Mouse (Mus musculus) embryonic fibroblast, embryonic 13.5 days (primary cell): ENCODE measurements at regions not wholly inside any gene's neighbourhood (a gene's known extent, or its start where the extent isn't known, plus 50 kb on each side); places are given as distances from the start of the nearest gene placed in this dataset.

Source experiments
- CTCF ChIP-seq: IDR thresholded peaks from 2 replicates; pipeline ENCODE4 v1.5.1; 2011; ENCODE audit warnings: mild to moderate bottlenecking, control low read depth, low read length, moderate library complexity, borderline replicate concordance; ENCODE audit not compliant: insufficient read depth
- POLR2A ChIP-seq: IDR thresholded peaks from 2 replicates; pipeline ENCODE4 v1.6.1; 2011; ENCODE audit warnings: low read depth, mild to moderate bottlenecking, control low read depth, low read length, moderate library complexity

DNA sequence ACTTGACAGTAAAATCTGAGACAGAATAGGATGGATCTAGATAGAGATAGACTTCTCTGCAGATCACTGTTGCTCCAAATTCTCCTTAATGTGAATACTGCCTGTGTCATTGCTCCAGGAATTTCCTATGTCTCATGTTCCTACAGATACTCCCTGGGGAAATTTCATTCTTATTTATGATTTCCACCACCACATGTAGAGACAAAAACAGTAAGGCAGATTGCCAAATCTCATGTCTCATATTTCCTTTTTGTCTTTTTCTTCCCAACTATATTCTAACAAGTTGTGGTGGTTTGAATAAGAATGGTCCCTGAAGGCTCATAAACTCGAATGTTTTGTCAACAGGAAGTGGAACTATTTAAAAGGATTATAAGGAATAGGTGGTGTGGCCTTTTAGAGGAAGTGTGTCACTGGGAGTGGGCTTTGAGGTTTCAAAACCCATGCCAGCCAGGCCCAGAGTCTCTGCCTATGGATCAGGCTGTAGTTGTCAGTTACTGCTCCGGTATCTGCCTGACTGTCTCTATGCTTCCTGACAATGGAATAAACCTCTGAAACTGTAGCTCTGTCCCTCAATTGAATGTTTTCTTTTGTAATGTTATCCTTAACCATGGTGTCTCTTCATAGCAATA lies 234.3 kb upstream of the Tet2 start:
- no peak for TF ChIP-seq CTCF
- TF ChIP-seq POLR2A = no peak
